Mouse (Mus musculus) forebrain, postnatal 0 days (tissue): ENCODE data around the gene Mef2b. TPM values are rescaled to one million over a fixed set of nuclear protein-coding genes. Genes with fewer than 3 reads are reported as not detected.
A peak's percentile ranks its signal among the peaks of the same experiment; 100 is the strongest.

ENCODE experiments used
- ATAC-seq: fragments of 200-750 bp; cut with Nextera tagmentation; 2 replicates; pipeline ENCODE4 v1.8.0; 2017; ENCODE audit warnings: mild to moderate bottlenecking, moderate library complexity
- DNase-seq: peaks from one replicate; pipeline ENCODE4 v3.0.0-alpha.2; 2015
- H3K27ac ChIP-seq: fragments of 300-500 bp; sonication (generic); 2 replicates; pipeline ENCODE4 v1.5.1; 2014; ENCODE audit warnings: low read depth, mild to moderate bottlenecking, antibody characterized with exemption, low read length, moderate library complexity, mixed read lengths
- H3K27me3 ChIP-seq: fragments of 300-500 bp; sonication (generic); 2 replicates; pipeline ENCODE4 v1.6.1; 2014; ENCODE audit warnings: mild to moderate bottlenecking, low read length, mixed read lengths; ENCODE audit not compliant: insufficient read depth
- H3K36me3 ChIP-seq: fragments of 300-500 bp; sonication (generic); 2 replicates; pipeline ENCODE4 v1.6.1; 2014; ENCODE audit warnings: mild to moderate bottlenecking, moderate library complexity; ENCODE audit not compliant: insufficient read depth
- H3K4me1 ChIP-seq: fragments of 300-500 bp; sonication (generic); 2 replicates; pipeline ENCODE4 v1.6.1; 2014; ENCODE audit warnings: antibody characterized with exemption; ENCODE audit not compliant: insufficient read depth
- H3K4me2 ChIP-seq: fragments of 300-500 bp; sonication (generic); 2 replicates; pipeline ENCODE4 v1.6.1; 2014; ENCODE audit warnings: low read depth, mild to moderate bottlenecking, moderate library complexity
- H3K4me3 ChIP-seq: fragments of 300-500 bp; sonication (generic); 2 replicates; pipeline ENCODE4 v1.5.1; 2014; ENCODE audit warnings: low read depth, low read length, mixed read lengths
- H3K9ac ChIP-seq: fragments of 300-500 bp; sonication (generic); 2 replicates; pipeline ENCODE4 v1.6.1; 2014; ENCODE audit warnings: mild to moderate bottlenecking
- H3K9me3 ChIP-seq: fragments of 300-500 bp; sonication (generic); 2 replicates; pipeline ENCODE4 v1.6.1; 2016; ENCODE audit warnings: low read length
- CTCF ChIP-seq: sonication (generic); IDR thresholded peaks from 2 replicates; pipeline ENCODE4 v1.5.1; 2016; ENCODE audit warnings: antibody characterized with exemption, control low read depth, low read depth
- WGBS: fragments of 180-500 bp; shearing (Covaris S2); extraction: QIAGEN DNeasy Blood & Tissue Kit; methylation state at CpG from one replicate; pipeline ENCODE4 v1.1.7; 2014; 5-methylcytosine and 5-hydroxymethylcytosine counted together
- microRNA-seq, 2 experiments: library from miRNA; unstranded; fragments of <30 nt; microRNA quantifications; one replicate each; pipeline ENCODE4; 2016
- polyA plus RNA-seq: library from polyadenylated mRNA; unstranded; fragments of >200 nt; fragmentation: Nextera tagmentation; extraction: Ambion mirVana; gene quantifications from 2 replicates; pipeline ENCODE4 v1.2.1, GENCODE M21; 2015
- total RNA-seq: library from RNA; depleted of rRNA; stranded (reverse); fragments of >200 nt; gene quantifications from 2 replicates; pipeline ENCODE4 v1.2.3, GENCODE M21; 2014; rRNA removed

Mef2b gene
- total and polyA plus RNA-seq, 2 experiments from 2014 or later = 0.90 to 1.7 TPM

DNA sequence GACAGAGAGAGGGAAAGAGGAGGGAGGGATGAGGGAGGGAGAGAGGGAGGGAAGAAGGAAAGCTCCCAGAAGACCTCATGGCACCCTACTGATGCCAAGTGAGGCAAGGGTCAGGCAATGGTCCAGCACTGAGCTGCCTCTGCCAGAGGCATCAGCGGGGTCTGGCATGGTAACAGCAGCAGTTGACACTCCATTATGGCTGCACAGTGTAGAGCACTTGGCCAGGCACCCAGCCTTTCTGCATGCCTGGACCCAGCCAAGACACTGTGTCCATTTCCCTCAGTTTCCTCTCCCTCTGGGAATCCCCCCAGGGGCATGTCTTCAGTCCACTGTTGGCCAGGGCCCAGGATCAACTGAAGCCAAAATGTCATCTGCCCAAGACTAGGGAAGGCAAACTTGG lies 77.1 kb downstream of the Mef2b start:
- H3K4me3 ChIP-seq = no peak overlapping the region
- 54% methylated on average over 1 of the region's 1 CpGs for whole genome bisulfite sequencing
- DNase-seq = peak; percentile 75

More for the DNA sequence above, 77.1 kb downstream of the Mef2b start:
- 0 out of 2 replicates have a peak, but pooled peaks cover 4% of the 10 kb centered on the region for H3K4me1 ChIP-seq
- H3K36me3 ChIP-seq = peaks cover 5% of the 10 kb centered on the region; the same call in 1 of the 2 replicates
- no peak overlapping the region for H3K9ac ChIP-seq
- no peak overlapping the region for H3K4me2 ChIP-seq
- no peaks in the 10 kb centered on the region for H3K27me3 ChIP-seq
- no peak overlapping the region for H3K27ac ChIP-seq
- no peak for ATAC-seq
- TF ChIP-seq CTCF = no peak
- no peaks in the 10 kb centered on the region for H3K9me3 ChIP-seq

Small RNA genes lying within 50 kb of the gene (microRNA-seq; reads per million reads assigned to microRNA genes)
- 2.3 to 5.4 reads per million in 2 experiments for gene Mir7066

Other genes starting within 250 kb of the Mef2b start
- 0.95 TPM in 1 of 2 replicates, not detected in the other for gene Tssk6, start 237.5 kb upstream of the Mef2b start, total RNA-seq
- gene Tssk6, start 237.5 kb upstream of the Mef2b start, polyA plus RNA-seq = 2.9 and 4.1 TPM in 2 replicates
- 90.7 and 130 TPM in 2 replicates for gene Ndufa13, start 237.2 kb upstream of the Mef2b start, total RNA-seq
- 209 and 263 TPM in 2 replicates for gene Ndufa13, start 237.2 kb upstream of the Mef2b start, polyA plus RNA-seq
- 8.9 and 15.0 TPM in 2 replicates for gene Yjefn3, start 237.0 kb upstream of the Mef2b start, total RNA-seq
- gene Yjefn3, start 237.0 kb upstream of the Mef2b start, polyA plus RNA-seq = 15.3 and 16.5 TPM in 2 replicates
- 22.9 and 27.8 TPM in 2 replicates for gene Gatad2a, start 143.3 kb upstream of the Mef2b start, total RNA-seq
- gene Gatad2a, start 143.3 kb upstream of the Mef2b start, polyA plus RNA-seq = 21.7 and 24.9 TPM in 2 replicates
- gene Mau2, start 97.0 kb upstream of the Mef2b start, total RNA-seq = 137 and 142 TPM in 2 replicates
- 46.6 and 56.2 TPM in 2 replicates for gene Mau2, start 97.0 kb upstream of the Mef2b start, polyA plus RNA-seq
- 19.9 and 20.9 TPM in 2 replicates for gene Sugp1, start 96.9 kb upstream of the Mef2b start, total RNA-seq
- gene Sugp1, start 96.9 kb upstream of the Mef2b start, polyA plus RNA-seq = 41.8 and 46.1 TPM in 2 replicates
- 0.92 and 3.0 TPM in 2 replicates for gene Tm6sf2, start 66.8 kb upstream of the Mef2b start, total RNA-seq
- 0.18 and 0.56 TPM in 2 replicates for gene Tm6sf2, start 66.8 kb upstream of the Mef2b start, polyA plus RNA-seq
- gene Hapln4, start 56.3 kb upstream of the Mef2b start, total RNA-seq = 0.31 and 0.48 TPM in 2 replicates
- gene Hapln4, start 56.3 kb upstream of the Mef2b start, polyA plus RNA-seq = 0.53 and 0.71 TPM in 2 replicates
- 316 and 372 TPM in 2 replicates for gene Ncan, start 18.8 kb upstream of the Mef2b start, total RNA-seq
- gene Ncan, start 18.8 kb upstream of the Mef2b start, polyA plus RNA-seq = 112 and 209 TPM in 2 replicates
- gene Nr2c2ap, start 8.4 kb upstream of the Mef2b start, total RNA-seq = 6.6 and 7.2 TPM in 2 replicates
- 55.9 and 58.0 TPM in 2 replicates for gene Nr2c2ap, start 8.4 kb upstream of the Mef2b start, polyA plus RNA-seq
- 8.5 and 10.2 TPM in 2 replicates for gene Rfxank, start 557 bp upstream of the Mef2b start, total RNA-seq
- 6.0 and 7.9 TPM in 2 replicates for gene Rfxank, start 557 bp upstream of the Mef2b start, polyA plus RNA-seq
- gene Borcs8, start 212 bp upstream of the Mef2b start, total RNA-seq = 59.3 and 74.9 TPM in 2 replicates
- gene Borcs8, start 212 bp upstream of the Mef2b start, polyA plus RNA-seq = 56.5 and 64.4 TPM in 2 replicates
- 60.7 and 74.9 TPM in 2 replicates for gene Tmem161a, start 32.6 kb downstream of the Mef2b start, total RNA-seq
- 43.3 and 52.7 TPM in 2 replicates for gene Tmem161a, start 32.6 kb downstream of the Mef2b start, polyA plus RNA-seq
- gene Slc25a42, start 72.6 kb downstream of the Mef2b start, total RNA-seq = 11.7 and 12.0 TPM in 2 replicates
- 4.6 and 6.2 TPM in 2 replicates for gene Slc25a42, start 72.6 kb downstream of the Mef2b start, polyA plus RNA-seq
- 119 and 129 TPM in 2 replicates for gene Sugp2, start 94.5 kb downstream of the Mef2b start, total RNA-seq
- gene Sugp2, start 94.5 kb downstream of the Mef2b start, polyA plus RNA-seq = 50.9 and 65.0 TPM in 2 replicates
- gene Armc6, start 94.8 kb downstream of the Mef2b start, total RNA-seq = 108 and 136 TPM in 2 replicates
- 119 and 122 TPM in 2 replicates for gene Armc6, start 94.8 kb downstream of the Mef2b start, polyA plus RNA-seq
- 27.2 and 34.7 TPM in 2 replicates for gene Homer3, start 143.1 kb downstream of the Mef2b start, total RNA-seq
- gene Homer3, start 143.1 kb downstream of the Mef2b start, polyA plus RNA-seq = 20.2 and 23.9 TPM in 2 replicates
- 46.6 and 49.3 TPM in 2 replicates for gene Ddx49, start 162.8 kb downstream of the Mef2b start, total RNA-seq
- gene Ddx49, start 162.8 kb downstream of the Mef2b start, polyA plus RNA-seq = 49.3 and 54.9 TPM in 2 replicates
- 86.6 and 110 TPM in 2 replicates for gene Cope, start 162.8 kb downstream of the Mef2b start, total RNA-seq
- gene Cope, start 162.8 kb downstream of the Mef2b start, polyA plus RNA-seq = 259 and 296 TPM in 2 replicates
- 52.5 and 58.4 TPM in 2 replicates for gene Cers1, start 176.1 kb downstream of the Mef2b start, total RNA-seq
- gene Cers1, start 176.1 kb downstream of the Mef2b start, polyA plus RNA-seq = 37.8 and 45.3 TPM in 2 replicates
- gene Gdf1, start 190.1 kb downstream of the Mef2b start, total RNA-seq = 8.1 and 9.3 TPM in 2 replicates
- 6.2 and 8.0 TPM in 2 replicates for gene Gdf1, start 190.1 kb downstream of the Mef2b start, polyA plus RNA-seq
- gene Upf1, start 213.6 kb downstream of the Mef2b start, total RNA-seq = 28.1 and 38.7 TPM in 2 replicates
- gene Upf1, start 213.6 kb downstream of the Mef2b start, polyA plus RNA-seq = 7.1 and 9.0 TPM in 2 replicates
- 0.81 TPM in 1 of 2 replicates, not detected in the other for gene Comp, start 233.8 kb downstream of the Mef2b start, total RNA-seq
- 0.05 and 0.29 TPM in 2 replicates for gene Comp, start 233.8 kb downstream of the Mef2b start, polyA plus RNA-seq